Mouse (Mus musculus): Measurements from ENCODE around the gene Gm17067. TPM values are rescaled to one million over a fixed set of nuclear protein-coding genes. Genes with fewer than 3 reads are reported as not detected.

Gene Gm17067
- total and polyA plus RNA-seq, 2 experiments = not detected

Other genes starting within 250 kb of the Gm17067 start
- gene Zfp141, start 221.3 kb downstream of the Gm17067 start, total RNA-seq (2014; rRNA removed) = 5.1 and 6.2 TPM in 2 replicates
- 3.6 and 3.9 TPM in 2 replicates for gene Zfp141, start 221.3 kb downstream of the Gm17067 start, polyA plus RNA-seq (2012; rRNA removed)
- gene Gm21028, start 148.4 kb downstream of the Gm17067 start, total RNA-seq (2014; rRNA removed) = not detected in 2 replicates
- gene Gm21028, start 148.4 kb downstream of the Gm17067 start, polyA plus RNA-seq (2012; rRNA removed) = not detected in 2 replicates
- gene Zfp977, start 134.5 kb downstream of the Gm17067 start, total RNA-seq (2014; rRNA removed) = 0.74 and 1.3 TPM in 2 replicates
- 0.06 TPM in 1 of 2 replicates, not detected in the other for gene Zfp977, start 134.5 kb downstream of the Gm17067 start, polyA plus RNA-seq (2012; rRNA removed)
- gene Zfp976, start 84.4 kb downstream of the Gm17067 start, total RNA-seq (2014; rRNA removed) = 2.1 and 4.0 TPM in 2 replicates
- gene Zfp976, start 84.4 kb downstream of the Gm17067 start, polyA plus RNA-seq (2012; rRNA removed) = 0.24 and 0.26 TPM in 2 replicates
- 4.0 and 5.6 TPM in 2 replicates for gene Zfp975, start 34.3 kb downstream of the Gm17067 start, total RNA-seq (2014; rRNA removed)
- 0.22 and 0.31 TPM in 2 replicates for gene Zfp975, start 34.3 kb downstream of the Gm17067 start, polyA plus RNA-seq (2012; rRNA removed)
- not detected in 2 replicates for gene Vmn2r62, start 66.5 kb upstream of the Gm17067 start, total RNA-seq (2014; rRNA removed)
- not detected in 2 replicates for gene Vmn2r62, start 66.5 kb upstream of the Gm17067 start, polyA plus RNA-seq (2012; rRNA removed)
- gene Gm2381, start 140.2 kb upstream of the Gm17067 start, total RNA-seq (2014; rRNA removed) = not detected in 2 replicates
- not detected in 2 replicates for gene Gm2381, start 140.2 kb upstream of the Gm17067 start, polyA plus RNA-seq (2012; rRNA removed)
- not detected in 2 replicates for gene Vmn2r63, start 206.8 kb upstream of the Gm17067 start, total RNA-seq (2014; rRNA removed)
- not detected in 2 replicates for gene Vmn2r63, start 206.8 kb upstream of the Gm17067 start, polyA plus RNA-seq (2012; rRNA removed)

All from liver, adult 2 months (tissue).